Mouse (Mus musculus): Measurements from ENCODE around the gene Slc20a1. TPM values are rescaled to one million over a fixed set of nuclear protein-coding genes. Genes with fewer than 3 reads are reported as not detected.

Slc20a1 gene
- polyA plus RNA-seq, 1 experiment from 2014 or later = 8.9 TPM

DNA sequence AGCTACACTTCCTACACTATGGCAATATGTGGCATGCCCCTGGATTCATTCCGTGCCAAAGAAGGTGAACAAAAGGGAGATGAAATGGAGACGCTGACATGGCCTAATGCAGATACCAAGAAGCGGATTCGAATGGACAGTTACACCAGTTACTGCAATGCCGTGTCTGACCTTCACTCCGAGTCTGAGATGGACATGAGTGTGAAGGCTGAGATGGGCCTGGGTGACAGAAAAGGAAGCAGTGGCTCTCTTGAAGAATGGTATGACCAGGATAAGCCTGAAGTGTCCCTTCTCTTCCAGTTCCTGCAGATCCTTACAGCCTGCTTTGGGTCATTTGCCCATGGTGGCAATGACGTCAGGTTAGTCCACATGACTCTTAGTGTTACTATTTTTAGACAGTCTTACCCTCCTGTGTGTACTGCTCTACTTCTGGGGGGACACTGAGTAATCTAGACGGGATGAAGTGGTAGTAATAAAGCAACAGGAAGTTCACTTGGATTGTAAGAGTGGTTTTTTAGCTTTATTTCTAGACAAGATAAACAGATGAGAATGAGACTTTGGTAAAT lies 9.7 kb downstream of the Slc20a1 start:
- H3K27me3 ChIP-seq (ENCODE audit: control insufficient read depth, insufficient read depth, low read length) = no peaks in the 10 kb centered on the region
- no peak overlapping the region for H3K4me3 ChIP-seq (ENCODE audit: low read depth, low read length)
- ATAC-seq (ENCODE audit: low FRiP score, low TSS enrichment) (no peak), DNase-seq (ENCODE audit: low spot score) (no peak)
- no peaks in the 10 kb centered on the region for H3K9me3 ChIP-seq (ENCODE audit: control insufficient read depth, low read length)
- no peak overlapping the region for H3K27ac ChIP-seq (replicated peaks)
- WGBS = 86% methylated on average over 8 of the region's 8 CpGs
- no peaks in the 10 kb centered on the region for H3K4me1 ChIP-seq (replicated peaks; ENCODE audit: control insufficient read depth, insufficient read depth)
- H3K36me3 ChIP-seq (ENCODE audit: control insufficient read depth, insufficient read depth, low read length) = peaks cover 18% of the 10 kb centered on the region
- no peak overlapping the region for H3K9ac ChIP-seq (ENCODE audit: low read length)
- no peak for TF ChIP-seq CTCF (IDR thresholded peaks at IDR 0.05; ENCODE audit: low read depth)
- no peak for TF ChIP-seq EP300 (optimal IDR thresholded peaks at IDR 0.05)
- no peak overlapping the region for H3K4me2 ChIP-seq (replicated peaks; ENCODE audit: low read depth)

DNA sequence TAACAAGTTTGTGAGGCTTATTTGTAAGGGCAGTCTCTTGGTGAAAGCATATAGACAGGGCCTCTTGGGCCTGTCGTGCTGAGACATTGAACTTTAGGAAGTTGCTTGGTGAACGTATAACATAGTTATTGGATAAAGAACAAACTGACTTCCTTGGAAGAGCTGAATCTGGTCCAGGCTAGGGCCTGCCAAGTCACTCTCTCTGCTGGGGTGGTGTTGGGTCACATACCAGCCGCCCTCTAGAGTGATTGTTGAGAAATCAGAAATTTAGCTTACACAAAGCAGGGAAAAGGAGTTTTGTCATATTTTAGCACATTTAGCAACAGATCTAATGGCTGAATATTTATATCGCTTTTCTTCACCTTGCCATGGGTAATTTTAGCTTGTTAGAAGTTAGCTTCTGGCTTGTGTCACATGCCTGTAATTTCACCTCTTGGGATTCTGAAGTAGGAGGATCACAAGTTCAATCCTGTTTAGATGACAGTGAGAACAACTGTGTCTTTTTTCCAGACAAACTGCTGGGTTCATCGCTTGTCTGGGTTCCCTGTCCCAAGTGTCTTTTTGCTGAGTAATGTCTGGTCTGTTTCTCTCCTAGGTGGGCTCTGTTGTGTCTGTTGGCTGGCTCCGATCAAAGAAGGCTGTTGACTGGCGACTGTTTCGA lies 11.7 kb downstream of the Slc20a1 start:
- H3K27ac ChIP-seq (replicated peaks) = no peak overlapping the region
- H3K36me3 ChIP-seq (ENCODE audit: control insufficient read depth, insufficient read depth, low read length) = peaks cover 15% of the 10 kb centered on the region; the same call in 1 of the 2 replicates
- 83% methylated on average over 8 of the region's 8 CpGs for WGBS
- no peak overlapping the region for H3K9ac ChIP-seq (ENCODE audit: low read length)
- H3K4me2 ChIP-seq (replicated peaks; ENCODE audit: low read depth) = no peak overlapping the region
- H3K9me3 ChIP-seq (ENCODE audit: control insufficient read depth, low read length) = no peaks in the 10 kb centered on the region
- TF ChIP-seq CTCF (IDR thresholded peaks at IDR 0.05; ENCODE audit: low read depth) (no peak), EP300 (optimal IDR thresholded peaks at IDR 0.05) (no peak)
- DNase-seq (ENCODE audit: low spot score) = no peak
- no peak for ATAC-seq (ENCODE audit: low FRiP score, low TSS enrichment)
- H3K4me3 ChIP-seq (ENCODE audit: low read depth, low read length) = no peak overlapping the region
- no peaks in the 10 kb centered on the region for H3K27me3 ChIP-seq (ENCODE audit: control insufficient read depth, insufficient read depth, low read length)
- H3K4me1 ChIP-seq (replicated peaks; ENCODE audit: control insufficient read depth, insufficient read depth) = no peaks in the 10 kb centered on the region

GRCm38 (mm10) chr2:129211255-129211654 lies 12.7 kb downstream of the Slc20a1 start:
- Histone ChIP-seq H3K4me1 (replicated peaks; ENCODE audit: control insufficient read depth, insufficient read depth) (no peaks in the 10 kb centered on the region), H3K27me3 (ENCODE audit: control insufficient read depth, insufficient read depth, low read length) (no peaks in the 10 kb centered on the region), H3K4me3 (ENCODE audit: low read depth, low read length) (no peak overlapping the region), H3K36me3 (ENCODE audit: control insufficient read depth, insufficient read depth, low read length) (peaks cover 13% of the 10 kb centered on the region; the same call in 1 of the 2 replicates), H3K27ac (replicated peaks) (no peak overlapping the region), H3K4me2 (replicated peaks; ENCODE audit: low read depth) (no peak overlapping the region), H3K9me3 (ENCODE audit: control insufficient read depth, low read length) (no peaks in the 10 kb centered on the region), H3K9ac (ENCODE audit: low read length) (no peak overlapping the region)
- 66% methylated on average over 4 of the region's 4 CpGs for WGBS
- TF ChIP-seq EP300 (optimal IDR thresholded peaks at IDR 0.05) (no peak), CTCF (IDR thresholded peaks at IDR 0.05; ENCODE audit: low read depth) (peak; percentile 29)
- no peak for DNase-seq (ENCODE audit: low spot score)
- ATAC-seq (ENCODE audit: low FRiP score, low TSS enrichment) = no peak

GRCm38 (mm10) chr2:129211957-129212356 lies 13.4 kb downstream of the Slc20a1 start:
- Histone ChIP-seq H3K27ac (replicated peaks) (no peak overlapping the region), H3K9ac (ENCODE audit: low read length) (no peak overlapping the region), H3K4me2 (replicated peaks; ENCODE audit: low read depth) (no peak overlapping the region), H3K4me3 (ENCODE audit: low read depth, low read length) (no peak overlapping the region), H3K36me3 (ENCODE audit: control insufficient read depth, insufficient read depth, low read length) (peaks cover 10% of the 10 kb centered on the region; the same call in 1 of the 2 replicates), H3K27me3 (ENCODE audit: control insufficient read depth, insufficient read depth, low read length) (no peaks in the 10 kb centered on the region), H3K9me3 (ENCODE audit: control insufficient read depth, low read length) (no peaks in the 10 kb centered on the region), H3K4me1 (replicated peaks; ENCODE audit: control insufficient read depth, insufficient read depth) (no peaks in the 10 kb centered on the region)
- no peak for TF ChIP-seq EP300 (optimal IDR thresholded peaks at IDR 0.05)
- no peak for TF ChIP-seq CTCF (IDR thresholded peaks at IDR 0.05; ENCODE audit: low read depth)
- 54% methylated on average over 2 of the region's 2 CpGs for WGBS
- ATAC-seq (ENCODE audit: low FRiP score, low TSS enrichment) (no peak), DNase-seq (ENCODE audit: low spot score) (no peak)

GRCm38 (mm10) chr2:129212566-129212965 lies 14.0 kb downstream of the Slc20a1 start:
- peaks cover 10% of the 10 kb centered on the region; the same call in 1 of the 2 replicates for H3K36me3 ChIP-seq (ENCODE audit: control insufficient read depth, insufficient read depth, low read length)
- no peak overlapping the region for H3K4me2 ChIP-seq (replicated peaks; ENCODE audit: low read depth)
- no peak overlapping the region for H3K27ac ChIP-seq (replicated peaks)
- no peak for TF ChIP-seq EP300 (optimal IDR thresholded peaks at IDR 0.05)
- TF ChIP-seq CTCF (IDR thresholded peaks at IDR 0.05; ENCODE audit: low read depth) = no peak
- H3K27me3 ChIP-seq (ENCODE audit: control insufficient read depth, insufficient read depth, low read length) = no peaks in the 10 kb centered on the region
- H3K4me3 ChIP-seq (ENCODE audit: low read depth, low read length) = no peak overlapping the region
- WGBS = 86% methylated on average over 7 of the region's 7 CpGs
- no peaks in the 10 kb centered on the region for H3K9me3 ChIP-seq (ENCODE audit: control insufficient read depth, low read length)
- H3K4me1 ChIP-seq (replicated peaks; ENCODE audit: control insufficient read depth, insufficient read depth) = no peaks in the 10 kb centered on the region
- no peak overlapping the region for H3K9ac ChIP-seq (ENCODE audit: low read length)
- no peak for DNase-seq (ENCODE audit: low spot score)
- no peak for ATAC-seq (ENCODE audit: low FRiP score, low TSS enrichment)

DNA sequence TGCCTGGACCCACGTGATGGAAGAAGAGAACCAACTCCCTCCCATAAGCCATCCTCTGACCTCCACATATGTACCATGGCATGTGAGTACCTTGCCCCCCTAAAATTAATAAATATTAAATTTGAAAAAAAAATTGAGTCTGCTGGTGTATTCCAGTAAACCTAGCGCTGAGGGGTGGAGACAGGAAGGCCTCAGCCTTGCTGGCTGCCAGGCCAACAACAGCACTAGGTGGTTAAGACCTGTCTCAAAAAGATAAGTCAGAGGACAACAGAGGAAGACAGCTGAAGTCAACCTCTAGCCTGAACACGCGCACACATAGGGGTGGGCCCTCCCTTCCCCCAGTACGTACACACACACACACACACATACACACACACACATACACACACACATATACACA lies 16.2 kb downstream of the Slc20a1 start:
- 94% methylated on average over 5 of the region's 5 CpGs for WGBS
- no peaks in the 10 kb centered on the region; the same call in 1 of the 2 replicates for H3K36me3 ChIP-seq (ENCODE audit: control insufficient read depth, insufficient read depth, low read length)
- H3K27ac ChIP-seq (replicated peaks) = no peak overlapping the region
- TF ChIP-seq CTCF (IDR thresholded peaks at IDR 0.05; ENCODE audit: low read depth) (no peak), EP300 (optimal IDR thresholded peaks at IDR 0.05) (no peak)
- H3K4me2 ChIP-seq (replicated peaks; ENCODE audit: low read depth) = no peak overlapping the region
- ATAC-seq (ENCODE audit: low FRiP score, low TSS enrichment) (no peak), DNase-seq (ENCODE audit: low spot score) (no peak)
- H3K9me3 ChIP-seq (ENCODE audit: control insufficient read depth, low read length) = no peaks in the 10 kb centered on the region
- no peaks in the 10 kb centered on the region for H3K4me1 ChIP-seq (replicated peaks; ENCODE audit: control insufficient read depth, insufficient read depth)
- no peak overlapping the region for H3K4me3 ChIP-seq (ENCODE audit: low read depth, low read length)
- H3K27me3 ChIP-seq (ENCODE audit: control insufficient read depth, insufficient read depth, low read length) = no peaks in the 10 kb centered on the region
- no peak overlapping the region for H3K9ac ChIP-seq (ENCODE audit: low read length)
